Mouse (Mus musculus): ENCODE measurements around the gene Zbtb7a. TPM values are rescaled to one million over a fixed set of nuclear protein-coding genes. Genes with fewer than 3 reads are reported as not detected.

Gene Zbtb7a
- polyA plus RNA-seq, 1 experiment = 26.1 TPM

GRCm38 (mm10) chr10:81142551-81142981 lies 7.5 kb downstream of the Zbtb7a start:
- Histone ChIP-seq H3K36me3 (ENCODE audit: control insufficient read depth, insufficient read depth) (peaks cover 9% of the 10 kb centered on the region), H3K4me3 (no peak overlapping the region), H3K79me2 (ENCODE audit: control insufficient read depth, insufficient read depth) (peaks cover 90% of the 10 kb centered on the region), H3K27me3 (ENCODE audit: control insufficient read depth, insufficient read depth, insufficient read length) (no peaks in the 10 kb centered on the region), H3ac (ENCODE audit: control insufficient read depth, insufficient read length) (no peak overlapping the region), H3K4me2 (ENCODE audit: low read depth) (peak overlapping the region; percentile 89)
- TF ChIP-seq MYOG (IDR thresholded peaks at IDR 0.05; ENCODE audit: control insufficient read depth in 1 of 3, insufficient read depth in 1 of 3, insufficient read length in 2 of 3, low read depth in 2 of 3) = peak in 1 of 3 experiments; percentile 32
- no peak for TF ChIP-seq TCF12 (IDR thresholded peaks at IDR 0.05; ENCODE audit: insufficient read depth, poor library complexity, severe bottlenecking)

GRCm38 (mm10) chr10:81143157-81143633 lies 8.2 kb downstream of the Zbtb7a start:
- H3K79me2 ChIP-seq (ENCODE audit: control insufficient read depth, insufficient read depth) = peaks cover 90% of the 10 kb centered on the region
- peaks cover 9% of the 10 kb centered on the region for H3K36me3 ChIP-seq (ENCODE audit: control insufficient read depth, insufficient read depth)
- H3K27me3 ChIP-seq (ENCODE audit: control insufficient read depth, insufficient read depth, insufficient read length) = no peaks in the 10 kb centered on the region
- H3K4me2 ChIP-seq (ENCODE audit: low read depth) = peak overlapping the region; percentile 89
- no peak overlapping the region for H3ac ChIP-seq (ENCODE audit: control insufficient read depth, insufficient read length)
- H3K4me3 ChIP-seq = no peak overlapping the region
- no peak for TF ChIP-seq TCF3 (IDR thresholded peaks at IDR 0.05; ENCODE audit: insufficient read length, low read depth)
- no peak for TF ChIP-seq MAX (IDR thresholded peaks at IDR 0.05; ENCODE audit: low read depth)
- no peak for TF ChIP-seq E2F4 (IDR thresholded peaks at IDR 0.05; ENCODE audit: insufficient read depth)
- TF ChIP-seq MYOG (IDR thresholded peaks at IDR 0.05; ENCODE audit: control insufficient read depth in 1 of 3, insufficient read depth in 1 of 3, insufficient read length in 2 of 3, low read depth in 2 of 3) = peak in 1 of 3 experiments; percentile 60
- no peak for TF ChIP-seq POLR2AphosphoS2 (IDR thresholded peaks at IDR 0.05; ENCODE audit: insufficient read length, low read depth)
- TF ChIP-seq CEBPB (IDR thresholded peaks at IDR 0.05; ENCODE audit: insufficient read depth, poor library complexity, severe bottlenecking) = peak; percentile 93
- no peak for TF ChIP-seq POLR2A (IDR thresholded peaks at IDR 0.05; ENCODE audit: insufficient read length, low read depth)
- no peak for TF ChIP-seq USF1 (IDR thresholded peaks at IDR 0.05; ENCODE audit: low read depth)
- no peak for TF ChIP-seq TCF12 (IDR thresholded peaks at IDR 0.05; ENCODE audit: insufficient read depth, poor library complexity, severe bottlenecking)
- peak in 1 of 3 experiments; percentile 51 for TF ChIP-seq MYOD1 (IDR thresholded peaks at IDR 0.05; ENCODE audit: control insufficient read depth in 1 of 3, insufficient read length in 2 of 3, low read depth in 2 of 3)
- no peak for TF ChIP-seq SRF (IDR thresholded peaks at IDR 0.05; ENCODE audit: control insufficient read depth, insufficient read length, low read depth)
- no peak for TF ChIP-seq REST (IDR thresholded peaks at IDR 0.05; ENCODE audit: insufficient read depth, insufficient read length)

- Histone ChIP-seq H3K4me2 (ENCODE audit: low read depth) (no peak overlapping the region), H3ac (ENCODE audit: control insufficient read depth, insufficient read length) (no peak overlapping the region), H3K36me3 (ENCODE audit: control insufficient read depth, insufficient read depth) (peaks cover 9% of the 10 kb centered on the region), H3K27me3 (ENCODE audit: control insufficient read depth, insufficient read depth, insufficient read length) (no peaks in the 10 kb centered on the region), H3K79me2 (ENCODE audit: control insufficient read depth, insufficient read depth) (peaks cover 82% of the 10 kb centered on the region), H3K4me3 (no peak overlapping the region)
- TF ChIP-seq MYOG (IDR thresholded peaks at IDR 0.05; ENCODE audit: control insufficient read depth in 1 of 3, insufficient read depth in 1 of 3, insufficient read length in 2 of 3, low read depth in 2 of 3) (no peak), TCF3 (IDR thresholded peaks at IDR 0.05; ENCODE audit: insufficient read length, low read depth) (no peak), SRF (IDR thresholded peaks at IDR 0.05; ENCODE audit: control insufficient read depth, insufficient read length, low read depth) (no peak), MYOD1 (IDR thresholded peaks at IDR 0.05; ENCODE audit: control insufficient read depth in 1 of 3, insufficient read length in 2 of 3, low read depth in 2 of 3) (no peak), TCF12 (IDR thresholded peaks at IDR 0.05; ENCODE audit: insufficient read depth, poor library complexity, severe bottlenecking) (no peak), POLR2AphosphoS2 (IDR thresholded peaks at IDR 0.05; ENCODE audit: insufficient read length, low read depth) (peak; percentile 55), REST (IDR thresholded peaks at IDR 0.05; ENCODE audit: insufficient read depth, insufficient read length) (no peak), USF1 (IDR thresholded peaks at IDR 0.05; ENCODE audit: low read depth) (no peak)
Observed at GRCm38 (mm10) chr10:81143845-81144437, 8.9 kb downstream of the Zbtb7a start.

GRCm38 (mm10) chr10:81144667-81145066 lies 9.6 kb downstream of the Zbtb7a start:
- peaks cover 78% of the 10 kb centered on the region for H3K79me2 ChIP-seq (ENCODE audit: control insufficient read depth, insufficient read depth)
- no peak overlapping the region for H3K4me2 ChIP-seq (ENCODE audit: low read depth)
- H3K36me3 ChIP-seq (ENCODE audit: control insufficient read depth, insufficient read depth) = peaks cover 13% of the 10 kb centered on the region
- no peak overlapping the region for H3K4me3 ChIP-seq
- no peaks in the 10 kb centered on the region for H3K27me3 ChIP-seq (ENCODE audit: control insufficient read depth, insufficient read depth, insufficient read length)
- TF ChIP-seq TCF12 (IDR thresholded peaks at IDR 0.05; ENCODE audit: insufficient read depth, poor library complexity, severe bottlenecking) (no peak), TCF3 (IDR thresholded peaks at IDR 0.05; ENCODE audit: insufficient read length, low read depth) (no peak), MYOD1 (IDR thresholded peaks at IDR 0.05; ENCODE audit: control insufficient read depth in 1 of 3, insufficient read length in 2 of 3, low read depth in 2 of 3) (no peak), E2F4 (IDR thresholded peaks at IDR 0.05; ENCODE audit: insufficient read depth) (no peak), REST (IDR thresholded peaks at IDR 0.05; ENCODE audit: insufficient read depth, insufficient read length) (no peak), POLR2AphosphoS2 (IDR thresholded peaks at IDR 0.05; ENCODE audit: insufficient read length, low read depth) (no peak), CEBPB (IDR thresholded peaks at IDR 0.05; ENCODE audit: insufficient read depth, poor library complexity, severe bottlenecking) (no peak), SRF (IDR thresholded peaks at IDR 0.05; ENCODE audit: control insufficient read depth, insufficient read length, low read depth) (no peak), USF1 (IDR thresholded peaks at IDR 0.05; ENCODE audit: low read depth) (no peak), MAX (IDR thresholded peaks at IDR 0.05; ENCODE audit: low read depth) (no peak), POLR2A (IDR thresholded peaks at IDR 0.05; ENCODE audit: insufficient read length, low read depth) (no peak), MYOG (IDR thresholded peaks at IDR 0.05; ENCODE audit: control insufficient read depth in 1 of 3, insufficient read depth in 1 of 3, insufficient read length in 2 of 3, low read depth in 2 of 3) (no peak)
- H3ac ChIP-seq (ENCODE audit: control insufficient read depth, insufficient read length) = no peak overlapping the region

- H3K36me3 ChIP-seq (ENCODE audit: control insufficient read depth, insufficient read depth) = peaks cover 13% of the 10 kb centered on the region
- peak overlapping the region; percentile 24 for H3K4me2 ChIP-seq (ENCODE audit: low read depth)
- no peak overlapping the region for H3ac ChIP-seq (ENCODE audit: control insufficient read depth, insufficient read length)
- H3K4me3 ChIP-seq = no peak overlapping the region
- H3K27me3 ChIP-seq (ENCODE audit: control insufficient read depth, insufficient read depth, insufficient read length) = no peaks in the 10 kb centered on the region
- TF ChIP-seq POLR2AphosphoS2 (IDR thresholded peaks at IDR 0.05; ENCODE audit: insufficient read length, low read depth) = no peak
- no peak for TF ChIP-seq POLR2A (IDR thresholded peaks at IDR 0.05; ENCODE audit: insufficient read length, low read depth)
- no peak for TF ChIP-seq SRF (IDR thresholded peaks at IDR 0.05; ENCODE audit: control insufficient read depth, insufficient read length, low read depth)
- TF ChIP-seq TCF12 (IDR thresholded peaks at IDR 0.05; ENCODE audit: insufficient read depth, poor library complexity, severe bottlenecking) = no peak
- TF ChIP-seq CEBPB (IDR thresholded peaks at IDR 0.05; ENCODE audit: insufficient read depth, poor library complexity, severe bottlenecking) = no peak
- TF ChIP-seq MYOD1 (IDR thresholded peaks at IDR 0.05; ENCODE audit: control insufficient read depth in 1 of 3, insufficient read length in 2 of 3, low read depth in 2 of 3) = peak in 2 of 3 experiments; percentile 39 to 62
- peak in 2 of 3 experiments; percentile 13 to 80 for TF ChIP-seq MYOG (IDR thresholded peaks at IDR 0.05; ENCODE audit: control insufficient read depth in 1 of 3, insufficient read depth in 1 of 3, insufficient read length in 2 of 3, low read depth in 2 of 3)
- no peak for TF ChIP-seq REST (IDR thresholded peaks at IDR 0.05; ENCODE audit: insufficient read depth, insufficient read length)
- H3K79me2 ChIP-seq (ENCODE audit: control insufficient read depth, insufficient read depth) = peaks cover 72% of the 10 kb centered on the region
Observed at GRCm38 (mm10) chr10:81145307-81145706, 10.3 kb downstream of the Zbtb7a start.

Data from myocyte (in vitro differentiated cells).